Mouse (Mus musculus) limb, embryonic 15.5 days (tissue): ENCODE data around the gene Fscn1. TPM values are rescaled to one million over a fixed set of nuclear protein-coding genes. Genes with fewer than 3 reads are reported as not detected.

Experiments used
- ATAC-seq: fragments of 200-750 bp; cut with Nextera tagmentation; 2 replicates; pipeline ENCODE4 v1.8.0; 2017; ENCODE audit warnings: low read depth, moderate TSS enrichment; ENCODE audit not compliant: insufficient number of reproducible peaks, low FRiP score, low TSS enrichment
- H3K27ac ChIP-seq: fragments of 300-500 bp; sonication (generic); 2 replicates; pipeline ENCODE4 v1.5.1; 2015; ENCODE audit warnings: moderate library complexity, mild to moderate bottlenecking, inconsistent platforms
- H3K27me3 ChIP-seq: fragments of 300-500 bp; sonication (generic); 2 replicates; pipeline ENCODE4 v1.6.1; 2015; ENCODE audit warnings: inconsistent platforms
- H3K36me3 ChIP-seq: fragments of 300-500 bp; sonication (generic); 2 replicates; pipeline ENCODE4 v1.6.1; 2015; ENCODE audit warnings: inconsistent platforms
- H3K4me1 ChIP-seq: fragments of 300-500 bp; sonication (generic); 2 replicates; pipeline ENCODE4 v1.6.1; 2015; ENCODE audit warnings: inconsistent platforms
- H3K4me2 ChIP-seq: fragments of 300-500 bp; sonication (generic); 2 replicates; pipeline ENCODE4 v1.6.1; 2015; ENCODE audit warnings: mild to moderate bottlenecking, inconsistent platforms
- H3K4me3 ChIP-seq: fragments of 300-500 bp; sonication (generic); 2 replicates; pipeline ENCODE4 v1.5.1; 2015; ENCODE audit warnings: mild to moderate bottlenecking, inconsistent platforms
- H3K9ac ChIP-seq: fragments of 300-500 bp; sonication (generic); 2 replicates; pipeline ENCODE4 v1.6.1; 2015; ENCODE audit warnings: inconsistent platforms
- H3K9me3 ChIP-seq: fragments of 300-500 bp; sonication (generic); 2 replicates; pipeline ENCODE4 v1.6.1; 2016; ENCODE audit warnings: inconsistent platforms
- WGBS: fragments of 180-500 bp; shearing (Covaris S2); methylation state at CpG from one replicate; pipeline ENCODE4 v1.1.7; 2015; 5-methylcytosine and 5-hydroxymethylcytosine counted together
- polyA plus RNA-seq: library from polyadenylated mRNA; unstranded; fragments of >200 nt; fragmentation: Nextera tagmentation; extraction: Ambion mirVana; gene quantifications from 2 replicates; pipeline ENCODE4 v1.2.1, GENCODE M21; 2015

The Fscn1 gene
- polyA plus RNA-seq, 1 experiment from 2014 or later: 308 TPM

DNA sequence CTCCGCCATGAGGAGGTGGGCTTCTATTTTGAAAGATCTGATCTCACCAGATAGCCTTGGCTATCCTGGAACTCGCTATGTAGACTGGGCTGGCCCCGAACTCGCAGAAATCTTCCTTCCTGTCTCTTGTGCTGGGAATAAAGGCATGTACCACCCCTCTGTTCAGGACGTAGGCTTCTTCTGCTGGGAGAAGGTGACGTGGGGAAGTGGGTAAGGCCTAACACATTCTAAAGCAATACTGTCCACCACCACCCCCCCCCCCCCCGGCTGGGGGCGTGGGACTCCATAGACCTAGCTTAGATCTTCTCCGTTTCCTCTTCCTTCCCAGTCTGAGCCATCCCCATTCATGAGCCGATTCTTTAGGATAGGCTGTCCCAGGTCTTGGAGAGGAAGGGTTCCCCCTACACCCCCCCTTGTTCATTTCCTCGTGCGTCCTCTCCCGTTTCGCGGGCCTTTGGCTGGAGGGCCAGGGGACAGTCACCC is 1.3 kb downstream of the Fscn1 start:
- peaks cover 49% of the 10 kb centered on the region for H3K4me1 ChIP-seq
- peak overlapping the region; percentile 85 for H3K9ac ChIP-seq
- H3K4me3 ChIP-seq: peak overlapping the region; percentile 78
- peak; percentile 46 for ATAC-seq
- WGBS: 2% methylated on average over 15 of the region's 15 CpGs
- H3K36me3 ChIP-seq: peaks cover 7% of the 10 kb centered on the region
- peak overlapping the region; percentile 89 for H3K4me2 ChIP-seq
- H3K9me3 ChIP-seq: no peaks in the 10 kb centered on the region
- peak overlapping the region; percentile 98 for H3K27ac ChIP-seq
- no peaks in the 10 kb centered on the region for H3K27me3 ChIP-seq

DNA sequence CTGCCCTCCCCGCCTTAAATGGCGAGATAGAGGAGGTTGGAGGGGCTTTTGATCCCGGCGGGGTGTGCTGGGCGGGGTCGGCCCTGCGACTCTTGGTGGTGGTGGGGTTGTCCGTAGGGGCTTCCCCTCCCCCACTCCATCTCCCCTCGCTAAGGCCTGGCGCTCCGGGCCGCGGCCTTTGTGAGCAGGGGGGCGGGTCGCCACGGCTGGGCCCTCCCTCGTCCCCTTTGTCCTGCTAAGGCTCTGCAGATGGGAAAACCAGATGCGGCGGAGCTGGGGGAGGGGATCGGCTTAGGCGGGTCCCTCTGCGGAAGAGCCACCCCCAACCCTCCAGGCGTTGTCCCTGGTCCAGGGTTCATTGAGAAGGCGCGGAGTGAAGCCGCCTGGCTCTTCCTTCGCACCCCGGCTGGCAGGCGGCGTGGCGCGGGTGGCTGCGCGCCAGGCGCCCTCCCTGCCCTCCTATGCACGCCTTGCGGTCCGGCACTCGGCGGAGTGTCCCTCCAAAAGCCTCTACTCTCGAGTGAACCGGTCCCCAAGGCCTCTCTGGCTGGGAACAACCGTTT is 1.8 kb downstream of the Fscn1 start:
- H3K27me3 ChIP-seq: no peaks in the 10 kb centered on the region
- H3K4me3 ChIP-seq: peak overlapping the region; percentile 78
- under 1% methylated on average over 32 of the region's 43 CpGs for WGBS
- peak; percentile 62 for ATAC-seq
- no peaks in the 10 kb centered on the region for H3K9me3 ChIP-seq
- H3K36me3 ChIP-seq: peaks cover 10% of the 10 kb centered on the region
- peak overlapping the region; percentile 98 for H3K27ac ChIP-seq
- H3K4me1 ChIP-seq: peaks cover 49% of the 10 kb centered on the region
- H3K4me2 ChIP-seq: peak overlapping the region; percentile 89
- peak overlapping the region; percentile 85 for H3K9ac ChIP-seq

DNA sequence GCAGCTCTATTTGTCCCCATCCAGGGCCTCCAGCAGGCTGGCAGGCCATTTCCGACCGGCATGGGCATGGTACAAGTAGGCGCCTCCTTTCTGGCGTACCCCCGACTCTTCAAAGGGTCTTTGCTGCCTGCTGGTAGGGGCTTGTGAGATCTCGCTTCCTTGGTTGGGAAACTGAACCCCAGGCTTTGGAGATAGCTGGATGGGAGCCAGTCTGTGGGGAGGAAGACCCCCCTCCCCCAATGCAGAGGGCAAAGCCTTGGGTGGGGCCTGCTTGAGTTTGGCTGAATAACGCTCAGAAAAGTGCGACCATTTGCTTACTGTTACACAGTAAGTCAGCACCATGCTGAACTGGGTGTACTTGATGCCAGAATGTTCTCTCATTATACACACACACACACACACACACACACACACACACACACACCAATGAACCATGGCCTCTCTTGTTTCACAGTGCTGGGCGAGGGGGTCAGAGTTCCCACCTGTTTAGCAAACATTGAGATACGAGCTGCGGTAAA is 2.4 kb downstream of the Fscn1 start:
- no peak for ATAC-seq
- WGBS: 4% methylated on average over 11 of the region's 11 CpGs
- peaks cover 10% of the 10 kb centered on the region for H3K36me3 ChIP-seq

DNA sequence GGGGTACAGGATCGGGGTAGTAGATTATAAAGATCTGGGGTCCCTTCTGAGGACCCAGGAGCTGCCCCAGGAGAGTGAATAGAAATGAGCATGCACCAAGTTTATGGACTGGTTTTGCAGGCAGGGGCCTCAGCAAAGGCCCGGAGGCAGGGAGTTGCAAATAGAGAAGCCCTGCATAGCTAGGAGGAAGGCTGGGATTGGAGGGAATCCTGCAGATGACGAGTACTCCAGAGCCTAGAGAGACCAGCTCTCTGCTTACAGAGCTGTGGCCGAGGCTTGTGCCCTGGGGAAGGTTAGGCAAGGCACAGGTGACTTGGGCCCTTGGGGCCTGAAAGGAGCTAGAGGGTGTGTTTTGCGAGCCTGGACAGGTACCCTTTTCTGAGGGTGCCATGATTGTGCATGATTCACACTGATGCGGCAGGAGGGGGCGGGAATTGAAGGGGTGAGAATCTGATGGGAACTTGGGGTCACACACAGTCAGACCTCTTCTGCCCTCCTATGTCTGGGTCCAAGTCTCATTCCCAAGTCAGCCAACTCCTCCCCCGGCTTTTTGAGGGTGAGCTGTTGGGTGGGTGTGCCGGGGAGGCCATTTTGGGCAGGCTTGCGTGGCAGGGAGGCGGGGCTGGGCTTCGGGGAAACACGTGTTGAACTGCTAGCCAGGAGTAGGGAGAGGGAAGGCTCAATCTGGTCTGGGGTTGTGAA is 3.0 kb downstream of the Fscn1 start:
- peaks cover 15% of the 10 kb centered on the region for H3K36me3 ChIP-seq
- no peaks in the 10 kb centered on the region for H3K27me3 ChIP-seq
- H3K9ac ChIP-seq: peak overlapping the region; percentile 39
- H3K4me1 ChIP-seq: peaks cover 49% of the 10 kb centered on the region
- no peaks in the 10 kb centered on the region for H3K9me3 ChIP-seq
- H3K27ac ChIP-seq: peak overlapping the region; percentile 98
- no peak for ATAC-seq
- 2% methylated on average over 13 of the region's 13 CpGs for WGBS
- H3K4me3 ChIP-seq: peak overlapping the region; percentile 78
- H3K4me2 ChIP-seq: peak overlapping the region; percentile 89

More for the DNA sequence above, 2.4 kb downstream of the Fscn1 start:
- Histone ChIP-seq H3K4me1 (peaks cover 49% of the 10 kb centered on the region), H3K27me3 (no peaks in the 10 kb centered on the region), H3K27ac (peak overlapping the region; percentile 98), H3K4me3 (peak overlapping the region; percentile 78), H3K4me2 (peak overlapping the region; percentile 89), H3K9me3 (no peaks in the 10 kb centered on the region), H3K9ac (peak overlapping the region; percentile 85)

DNA sequence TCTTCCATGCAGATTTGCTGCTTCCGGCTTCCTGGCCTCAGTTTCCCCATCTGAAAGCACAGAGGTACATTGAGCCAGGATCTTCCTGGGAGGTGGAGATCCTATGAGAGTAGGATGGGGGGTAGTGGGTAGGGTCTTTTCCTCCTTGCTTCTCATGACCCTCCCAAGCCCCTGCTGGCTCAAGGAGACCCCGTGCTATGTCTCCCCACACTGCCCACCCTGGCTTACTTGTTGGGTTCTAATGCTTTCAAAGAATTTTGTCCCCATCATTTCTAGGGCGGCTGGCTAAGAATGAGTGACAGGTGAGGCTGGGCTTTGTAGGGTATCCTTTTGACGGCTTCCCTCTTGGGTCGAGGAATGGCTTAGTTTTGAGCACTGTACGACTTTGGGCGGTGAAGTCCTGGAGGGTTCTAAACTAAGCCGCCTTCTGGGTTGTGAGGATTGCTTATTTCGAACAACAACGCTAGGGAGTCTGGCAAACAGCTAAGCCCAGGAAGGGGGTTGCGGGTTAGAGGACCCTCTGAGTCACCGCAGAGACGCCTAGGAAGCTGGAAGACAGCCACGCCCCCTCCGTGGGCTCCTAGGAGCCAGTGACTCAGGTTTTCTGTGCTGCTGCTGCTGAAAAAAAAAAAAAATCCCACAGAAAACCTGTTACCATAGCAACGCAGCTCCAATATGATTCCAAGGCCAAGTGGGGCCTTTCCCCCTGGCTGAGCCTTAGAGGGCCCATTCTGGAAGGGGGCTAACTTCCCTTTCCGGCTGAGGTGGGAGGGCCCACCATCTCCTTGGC is 3.8 kb downstream of the Fscn1 start:
- H3K36me3 ChIP-seq: peaks cover 21% of the 10 kb centered on the region
- H3K4me3 ChIP-seq: peak overlapping the region; percentile 78
- no peak for ATAC-seq
- H3K4me1 ChIP-seq: peaks cover 48% of the 10 kb centered on the region
- H3K9ac ChIP-seq: peak overlapping the region; percentile 39; the same call in 1 of the 2 replicates
- peak overlapping the region; percentile 89 for H3K4me2 ChIP-seq
- H3K27me3 ChIP-seq: no peaks in the 10 kb centered on the region
- peak overlapping the region; percentile 98 for H3K27ac ChIP-seq
- H3K9me3 ChIP-seq: no peaks in the 10 kb centered on the region
- 27% methylated on average over 17 of the region's 17 CpGs for WGBS

DNA sequence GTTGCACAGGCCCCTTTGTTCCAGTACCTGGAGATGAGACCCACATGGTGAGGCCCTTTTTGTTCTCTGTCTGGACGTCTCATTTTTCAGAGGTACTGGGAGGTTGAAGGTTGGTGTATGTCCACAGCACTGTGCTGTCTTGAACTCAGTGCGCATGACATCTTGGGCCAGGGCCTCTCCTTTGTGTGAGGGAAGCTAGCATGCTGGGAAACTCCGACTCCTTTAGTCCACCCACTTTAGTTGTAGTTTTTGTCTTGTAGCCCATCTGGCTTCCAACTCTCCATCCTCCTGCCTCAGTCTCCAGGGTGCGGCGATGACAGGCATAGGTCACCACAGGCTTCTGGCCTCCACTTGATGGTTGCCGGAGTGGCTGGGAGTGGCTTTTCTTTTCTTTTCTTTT is 4.5 kb downstream of the Fscn1 start:
- 86% methylated on average over 6 of the region's 6 CpGs for WGBS
- peaks cover 41% of the 10 kb centered on the region for H3K4me1 ChIP-seq
- H3K27me3 ChIP-seq: no peaks in the 10 kb centered on the region
- peak overlapping the region; percentile 98 for H3K27ac ChIP-seq
- H3K36me3 ChIP-seq: peaks cover 29% of the 10 kb centered on the region
- H3K9ac ChIP-seq: no peak overlapping the region
- H3K4me2 ChIP-seq: peak overlapping the region; percentile 89
- no peaks in the 10 kb centered on the region for H3K9me3 ChIP-seq
- H3K4me3 ChIP-seq: peak overlapping the region; percentile 78
- ATAC-seq: no peak

DNA sequence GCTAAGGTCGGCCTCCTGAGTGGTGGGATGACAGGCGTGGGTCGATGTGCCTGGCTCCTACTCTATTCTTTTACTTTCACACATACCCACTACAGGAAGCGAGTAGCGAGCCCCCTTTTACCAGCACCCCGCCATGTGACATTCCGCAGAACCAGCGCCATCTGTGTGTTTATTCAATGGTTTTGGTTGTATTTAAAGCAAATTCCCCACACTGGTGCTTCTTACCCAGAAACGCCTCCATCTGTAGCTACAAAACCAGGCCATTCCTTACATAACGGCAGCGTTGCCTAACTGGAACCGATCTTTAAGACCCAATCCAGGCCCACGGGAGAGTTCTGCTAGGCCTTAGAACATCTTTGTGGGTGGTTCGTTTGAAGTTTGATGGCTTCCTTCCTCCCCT is 8.3 kb downstream of the Fscn1 start:
- no peak overlapping the region for H3K9ac ChIP-seq
- H3K4me1 ChIP-seq: peaks cover 24% of the 10 kb centered on the region
- H3K9me3 ChIP-seq: no peaks in the 10 kb centered on the region
- peaks cover 66% of the 10 kb centered on the region for H3K36me3 ChIP-seq
- H3K4me3 ChIP-seq: no peak overlapping the region
- no peaks in the 10 kb centered on the region for H3K27me3 ChIP-seq
- no peak for ATAC-seq
- H3K4me2 ChIP-seq: no peak overlapping the region
- 87% methylated on average over 14 of the region's 14 CpGs for WGBS
- no peak overlapping the region for H3K27ac ChIP-seq

DNA sequence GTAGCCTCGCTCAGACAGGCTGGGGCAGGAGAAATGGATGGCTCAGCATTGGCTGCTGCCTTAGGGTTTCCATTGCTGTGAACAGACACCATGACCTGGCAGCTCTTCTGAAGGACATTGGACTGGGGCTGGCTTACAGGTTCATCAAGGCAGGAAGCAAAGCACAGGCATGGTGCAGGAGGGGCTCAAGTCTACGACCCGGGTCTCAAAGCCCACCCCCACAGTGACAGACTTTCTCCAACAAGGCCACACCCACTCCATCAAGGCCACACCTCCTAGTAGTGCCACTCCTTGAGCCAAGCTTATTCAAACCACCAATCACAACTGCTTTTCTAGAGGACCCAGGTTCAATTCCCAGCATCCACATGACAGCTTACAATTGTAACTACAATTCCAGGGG is 13.8 kb downstream of the Fscn1 start:
- 43% methylated on average over 3 of the region's 3 CpGs for WGBS
- Histone ChIP-seq H3K4me2 (no peak overlapping the region), H3K4me3 (no peak overlapping the region), H3K9me3 (no peaks in the 10 kb centered on the region), H3K36me3 (peaks cover 54% of the 10 kb centered on the region), H3K27ac (0 out of 2 replicates have a peak overlapping the region, but pooled peaks have one; percentile 27), H3K27me3 (no peaks in the 10 kb centered on the region), H3K9ac (no peak overlapping the region), H3K4me1 (peaks cover 19% of the 10 kb centered on the region)
- no peak for ATAC-seq

DNA sequence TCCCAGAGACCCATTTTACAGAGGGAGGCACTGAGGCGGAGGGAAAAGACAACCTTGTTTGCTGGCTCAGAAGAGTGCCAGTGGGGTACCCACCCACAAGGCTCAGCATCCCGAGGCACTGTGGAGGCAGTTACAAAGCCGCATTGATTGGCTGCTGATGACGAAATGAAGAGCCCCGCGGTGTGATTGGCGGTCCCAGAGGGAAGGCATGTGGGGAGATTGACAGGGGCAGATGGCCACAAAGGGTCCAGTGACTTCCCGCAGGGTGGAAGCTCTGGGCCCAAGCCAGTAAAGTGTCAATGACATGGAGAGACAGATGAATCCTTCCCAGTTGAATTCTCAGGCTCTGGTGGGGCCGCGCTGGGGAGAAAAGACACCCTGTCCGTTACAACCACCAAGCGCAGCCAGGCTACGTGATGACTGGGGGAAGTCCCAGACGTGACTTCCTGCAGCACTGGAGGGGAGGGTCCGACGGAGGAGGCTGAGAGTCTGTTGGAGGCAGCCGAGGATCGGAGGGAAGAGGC is 14.5 kb downstream of the Fscn1 start:
- Histone ChIP-seq H3K9ac (no peak overlapping the region), H3K9me3 (no peaks in the 10 kb centered on the region), H3K4me3 (no peak overlapping the region), H3K4me1 (peaks cover 19% of the 10 kb centered on the region), H3K27me3 (no peaks in the 10 kb centered on the region), H3K4me2 (peak overlapping the region; percentile 3; the same call in 1 of the 2 replicates), H3K36me3 (peaks cover 47% of the 10 kb centered on the region), H3K27ac (peak overlapping the region; percentile 76)
- ATAC-seq: peak; percentile 70
- 18% methylated on average over 18 of the region's 18 CpGs for WGBS

DNA sequence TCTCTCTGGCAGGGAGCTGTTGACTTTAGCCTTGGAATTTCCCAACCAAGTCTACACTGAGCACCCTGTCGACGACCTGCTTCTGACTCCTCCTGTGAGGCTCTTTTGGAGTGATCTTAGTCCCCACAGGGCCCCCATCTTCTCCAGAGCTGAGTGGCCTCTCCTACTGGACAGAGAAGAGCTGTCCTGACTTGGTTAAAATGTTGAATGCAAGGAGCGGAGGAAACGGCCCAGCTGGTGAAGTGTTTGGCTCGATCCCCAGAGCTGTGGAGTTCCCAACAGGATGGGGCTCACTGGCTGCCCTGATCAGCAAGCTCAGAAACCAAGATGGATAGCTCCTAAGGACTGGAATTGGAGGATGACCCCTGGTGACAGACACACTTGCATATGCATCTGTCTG is 16.4 kb downstream of the Fscn1 start:
- Histone ChIP-seq H3K4me3 (no peak overlapping the region), H3K4me1 (peaks cover 19% of the 10 kb centered on the region), H3K4me2 (no peak overlapping the region), H3K27ac (peak overlapping the region; percentile 44; the same call in 1 of the 2 replicates), H3K9ac (no peak overlapping the region), H3K27me3 (no peaks in the 10 kb centered on the region), H3K36me3 (peaks cover 29% of the 10 kb centered on the region), H3K9me3 (no peaks in the 10 kb centered on the region)
- ATAC-seq: no peak
- 55% methylated on average over 5 of the region's 5 CpGs for WGBS

DNA sequence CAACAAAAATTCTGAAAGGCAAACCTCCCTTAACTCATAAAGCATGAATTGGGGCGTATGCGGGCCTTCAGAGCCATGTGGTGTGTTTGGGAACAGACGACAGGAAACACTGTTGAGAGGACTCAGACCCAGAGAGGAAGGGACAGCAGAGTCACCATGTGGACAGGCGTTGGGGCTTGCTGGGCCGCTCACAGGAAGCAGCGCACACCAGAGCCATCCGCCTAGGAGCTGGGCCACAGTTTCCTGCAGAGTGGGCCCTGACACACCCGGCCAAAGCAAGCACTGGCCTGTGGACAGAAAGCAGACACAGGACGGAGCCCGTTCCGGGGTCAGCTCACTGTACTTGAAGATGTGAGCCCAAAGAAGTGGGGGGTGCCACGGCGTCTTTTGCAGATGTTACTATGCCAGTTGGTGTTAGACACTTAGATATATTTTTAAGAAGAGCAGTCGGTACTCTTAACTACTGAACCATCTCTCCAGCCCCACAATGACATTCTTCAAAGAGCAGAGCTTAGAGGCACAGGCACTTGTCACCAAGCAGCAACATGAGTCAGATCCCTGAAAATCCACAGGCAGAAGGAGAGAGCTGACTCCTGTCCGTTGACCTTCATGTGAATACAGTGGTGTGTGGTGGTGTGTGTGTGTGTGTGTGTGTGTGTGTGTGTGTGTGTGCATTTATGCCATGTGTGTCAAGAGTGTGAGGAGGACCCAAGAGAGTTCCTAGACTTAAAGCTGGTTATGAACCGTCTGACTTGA is 22.1 kb downstream of the Fscn1 start:
- no peak overlapping the region for H3K9ac ChIP-seq
- no peaks in the 10 kb centered on the region for H3K36me3 ChIP-seq
- 70% methylated on average over 16 of the region's 16 CpGs for WGBS
- no peaks in the 10 kb centered on the region for H3K27me3 ChIP-seq
- no peak for ATAC-seq
- no peak overlapping the region for H3K27ac ChIP-seq
- H3K9me3 ChIP-seq: no peaks in the 10 kb centered on the region
- no peak overlapping the region for H3K4me3 ChIP-seq
- H3K4me2 ChIP-seq: no peak overlapping the region
- no peaks in the 10 kb centered on the region for H3K4me1 ChIP-seq
